Mouse (Mus musculus) liver, embryonic 13.5 days (tissue): ENCODE results near the gene Hist1h1d. TPM values are rescaled to one million over a fixed set of nuclear protein-coding genes. Genes with fewer than 3 reads are reported as not detected.
"Not testable (repeated sequence)": the region's sequence is repeated elsewhere in the genome, so short reads cannot be mapped to it uniquely, and the experiment has no call there.

Experiments used
- ATAC-seq: fragments of 200-750 bp; cut with Nextera tagmentation; 2 replicates; pipeline ENCODE4 v1.8.0; 2017; ENCODE audit warnings: low read depth, mild to moderate bottlenecking, moderate number of reproducible peaks, moderate library complexity
- DNase-seq: peaks from one replicate; pipeline ENCODE4 v3.0.0; 2022
- H3K27ac ChIP-seq: fragments of 300-500 bp; sonication (generic); 2 replicates; pipeline ENCODE4 v1.5.1; 2015; ENCODE audit warnings: moderate library complexity, mild to moderate bottlenecking, inconsistent platforms
- H3K27me3 ChIP-seq: fragments of 300-500 bp; sonication (generic); 2 replicates; pipeline ENCODE4 v1.6.1; 2015; ENCODE audit warnings: mild to moderate bottlenecking, inconsistent platforms
- H3K36me3 ChIP-seq: fragments of 300-500 bp; sonication (generic); 2 replicates; pipeline ENCODE4 v1.6.1; 2015; ENCODE audit warnings: mild to moderate bottlenecking, inconsistent platforms
- H3K4me1 ChIP-seq: fragments of 300-500 bp; sonication (generic); replicated peaks from 2 replicates; pipeline ENCODE4 v1.6.1; 2015; ENCODE audit warnings: inconsistent platforms
- H3K4me2 ChIP-seq: fragments of 300-500 bp; sonication (generic); 2 replicates; pipeline ENCODE4 v1.6.1; 2015; ENCODE audit warnings: inconsistent platforms, mild to moderate bottlenecking, moderate library complexity
- H3K4me3 ChIP-seq: fragments of 300-500 bp; sonication (generic); replicated peaks from 2 replicates; pipeline ENCODE4 v1.5.1; 2015; ENCODE audit warnings: mild to moderate bottlenecking, inconsistent platforms
- H3K9ac ChIP-seq: fragments of 300-500 bp; sonication (generic); 2 replicates; pipeline ENCODE4 v1.6.1; 2015; ENCODE audit warnings: mild to moderate bottlenecking, inconsistent platforms
- H3K9me3 ChIP-seq: fragments of 300-500 bp; sonication (generic); replicated peaks from 2 replicates; pipeline ENCODE4 v1.6.1; 2016; ENCODE audit warnings: inconsistent platforms
- WGBS: fragments of 180-500 bp; shearing (Covaris S2); methylation state at CpG from one replicate; pipeline ENCODE4 v1.1.7; 2015; ENCODE audit not compliant: insufficient replicate concordance; 5-methylcytosine and 5-hydroxymethylcytosine counted together
- polyA plus RNA-seq: library from polyadenylated mRNA; unstranded; fragments of >200 nt; fragmentation: Nextera tagmentation; extraction: Ambion mirVana; gene quantifications from 2 replicates; pipeline ENCODE4 v1.2.1, GENCODE M21; 2015

Gene Hist1h1d
- polyA plus RNA-seq, 1 experiment from 2014 or later, result 0.93 TPM

DNA sequence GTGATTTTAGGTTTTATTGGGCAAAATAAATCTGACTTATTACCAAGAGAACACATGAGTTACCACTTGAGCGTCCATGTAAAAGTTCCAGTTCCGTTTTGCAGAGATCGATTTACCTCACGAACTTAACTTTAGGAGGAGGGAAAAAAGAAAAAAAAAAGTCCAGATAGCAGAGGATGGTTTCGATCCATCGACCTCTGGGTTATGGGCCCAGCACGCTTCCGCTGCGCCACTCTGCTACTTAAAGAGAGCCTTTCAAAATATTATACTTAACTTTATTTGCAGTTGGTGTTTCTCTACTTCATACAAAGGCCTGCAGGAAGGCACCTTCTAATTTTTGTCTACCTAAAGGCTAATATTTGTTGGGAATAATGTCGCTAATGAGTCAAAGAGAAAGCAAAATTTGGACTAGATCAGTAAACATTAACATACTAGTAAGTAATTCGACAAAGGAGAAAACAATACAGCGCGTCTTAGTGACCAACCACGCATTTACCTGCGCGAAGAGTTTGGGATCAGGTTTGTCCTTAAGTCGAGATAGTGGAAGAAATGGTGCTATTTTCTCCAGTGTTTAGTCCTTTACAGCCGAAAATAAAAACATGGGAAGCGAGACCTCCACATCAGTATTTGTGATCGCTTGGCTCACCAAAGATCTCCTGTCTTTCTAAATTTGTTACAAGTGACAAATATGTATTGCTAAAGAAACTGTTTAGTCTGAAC is 22.7 kb upstream of the Hist1h1d start:
- no peak for ATAC-seq
- H3K4me3 ChIP-seq, result peak overlapping the region; percentile 63
- H3K27ac ChIP-seq, result peak overlapping the region; percentile 98
- WGBS, result under 1% methylated on average over 20 of the region's 20 CpGs
- no peaks in the 10 kb centered on the region for H3K9me3 ChIP-seq
- peak overlapping the region; percentile 84 for H3K9ac ChIP-seq
- peaks cover 51% of the 10 kb centered on the region for H3K4me1 ChIP-seq
- H3K4me2 ChIP-seq, result peak overlapping the region; percentile 65
- H3K36me3 ChIP-seq, result no peaks in the 10 kb centered on the region
- peak; percentile 72 for DNase-seq
- no peaks in the 10 kb centered on the region for H3K27me3 ChIP-seq

DNA sequence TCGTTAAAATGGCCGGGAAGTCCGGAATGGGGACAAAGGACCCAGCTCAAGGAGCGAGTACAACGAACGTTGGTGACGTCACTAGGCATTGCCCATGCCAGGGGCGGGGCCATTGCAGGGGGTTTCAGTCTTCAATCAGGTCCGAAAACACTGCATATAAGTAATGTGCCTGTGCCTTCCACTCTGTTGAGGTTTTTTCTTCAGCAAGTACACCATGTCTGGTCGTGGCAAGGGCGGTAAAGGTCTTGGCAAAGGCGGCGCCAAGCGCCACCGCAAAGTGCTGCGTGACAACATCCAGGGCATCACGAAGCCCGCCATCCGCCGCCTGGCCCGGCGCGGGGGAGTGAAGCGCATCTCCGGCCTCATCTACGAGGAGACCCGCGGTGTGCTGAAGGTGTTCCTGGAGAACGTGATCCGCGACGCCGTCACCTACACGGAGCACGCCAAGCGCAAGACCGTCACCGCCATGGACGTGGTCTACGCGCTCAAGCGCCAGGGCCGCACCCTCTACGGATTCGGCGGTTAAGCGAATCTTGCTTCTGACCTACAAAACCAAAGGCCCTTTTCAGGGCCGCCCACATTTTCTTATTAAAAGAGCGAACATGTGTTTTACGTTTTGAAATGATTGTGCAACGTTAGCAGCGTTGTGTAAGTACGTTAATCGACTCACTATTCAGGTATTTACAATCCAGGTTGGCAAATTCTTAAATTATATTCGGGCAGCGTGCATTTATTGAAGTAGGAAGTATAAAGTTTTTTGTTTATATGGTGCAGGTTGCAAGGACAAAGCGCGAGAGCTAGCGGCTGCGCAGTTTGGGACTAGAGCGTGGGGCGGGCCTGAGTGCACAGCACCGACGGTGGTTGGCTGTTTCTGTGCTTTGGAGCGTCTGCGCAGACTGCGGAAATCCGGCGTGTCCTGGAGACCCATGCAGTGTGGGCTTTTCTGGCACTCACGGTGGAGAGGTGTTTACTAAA is 21.9 kb upstream of the Hist1h1d start, which contains the start of gene Hist1h4h:
Gene Hist1h4h (plus strand): TSS at position 150 of the 975 bp plus-strand sequence.
- under 1% methylated on average over 61 of the region's 70 CpGs for WGBS
- H3K4me2 ChIP-seq, result peak within 1 kb of the TSS; percentile 65
- H3K36me3 ChIP-seq, result no peaks in the 10 kb centered on the region
- ATAC-seq (peak; percentile 63), DNase-seq (peak; percentile 96)
- H3K9ac ChIP-seq, result peak within 1 kb of the TSS; percentile 84
- peak within 1 kb of the TSS; percentile 98 for H3K27ac ChIP-seq
- H3K9me3 ChIP-seq, result no peaks in the 10 kb centered on the region
- peaks cover 42% of the 10 kb centered on the region for H3K4me1 ChIP-seq
- peak within 1 kb of the TSS; percentile 63 for H3K4me3 ChIP-seq
- H3K27me3 ChIP-seq, result no peaks in the 10 kb centered on the region

DNA sequence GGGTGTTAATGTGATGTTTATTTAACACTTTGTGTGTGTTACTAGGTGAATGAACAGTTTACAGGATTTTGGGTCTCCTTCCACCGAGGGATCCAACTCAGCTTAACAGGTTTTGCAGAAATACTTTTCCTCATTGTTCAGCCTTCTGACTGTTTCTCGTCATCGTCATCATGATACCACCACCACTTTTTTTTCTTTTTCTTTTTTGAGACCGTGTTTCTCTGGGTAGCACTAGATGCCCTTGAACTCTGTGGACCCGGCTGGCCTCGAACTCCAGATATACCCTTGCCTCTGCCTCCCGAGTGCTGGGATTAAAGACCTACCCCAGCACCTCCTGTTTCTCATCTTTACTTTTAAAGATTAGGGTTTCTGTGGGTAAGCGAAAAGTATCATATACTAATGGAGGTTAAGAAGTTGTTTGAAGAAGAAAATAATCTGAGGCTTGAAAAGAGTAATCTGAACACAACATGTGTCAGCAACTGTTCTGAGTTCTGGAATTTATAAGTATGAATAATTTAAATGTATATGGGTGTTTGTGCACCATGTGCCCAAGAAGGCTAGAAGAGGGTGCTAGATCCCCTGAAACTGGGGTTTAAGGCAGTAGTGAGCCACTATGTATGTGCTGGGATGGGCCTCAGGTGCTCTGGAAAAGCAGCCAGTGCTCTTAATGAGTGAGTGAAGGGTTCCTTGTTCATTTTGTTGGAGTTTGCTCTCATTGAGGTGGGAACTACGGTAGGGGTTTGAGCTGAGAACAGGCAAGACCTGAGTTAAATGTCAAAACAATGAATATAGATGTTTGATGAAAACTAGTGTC is 20.6 kb upstream of the Hist1h1d start:
- H3K36me3 ChIP-seq, result no peaks in the 10 kb centered on the region
- peaks cover 42% of the 10 kb centered on the region for H3K4me1 ChIP-seq
- WGBS, result 13% methylated on average over 9 of the region's 9 CpGs
- H3K27me3 ChIP-seq, result no peaks in the 10 kb centered on the region
- no peaks in the 10 kb centered on the region for H3K9me3 ChIP-seq
- peak overlapping the region; percentile 98 for H3K27ac ChIP-seq
- peak overlapping the region; percentile 84 for H3K9ac ChIP-seq
- ATAC-seq (no peak), DNase-seq (no peak)
- H3K4me3 ChIP-seq, result peak overlapping the region; percentile 63
- H3K4me2 ChIP-seq, result peak overlapping the region; percentile 65

- WGBS, result under 1% methylated on average over 31 of the region's 53 CpGs
- peak within 1 kb of the TSS; percentile 65 for H3K4me2 ChIP-seq
- peak within 1 kb of the TSS; percentile 84 for H3K9ac ChIP-seq
- DNase-seq (peak; percentile 83), ATAC-seq (peak; percentile 49)
- H3K36me3 ChIP-seq, H3K27me3 ChIP-seq, H3K9me3 ChIP-seq: not testable (repeated sequence)
- peak within 1 kb of the TSS; percentile 98 for H3K27ac ChIP-seq
- peaks cover 50% of the 10 kb centered on the region for H3K4me1 ChIP-seq
- peak within 1 kb of the TSS; percentile 63 for H3K4me3 ChIP-seq
These were observed 19.3 kb upstream of the Hist1h1d start, which contains the start of gene Hist1h2af for GRCm38 (mm10) chr13:23533560-23534367. Gene Hist1h2af, plus strand, starts transcription at chr13:23533906.

DNA sequence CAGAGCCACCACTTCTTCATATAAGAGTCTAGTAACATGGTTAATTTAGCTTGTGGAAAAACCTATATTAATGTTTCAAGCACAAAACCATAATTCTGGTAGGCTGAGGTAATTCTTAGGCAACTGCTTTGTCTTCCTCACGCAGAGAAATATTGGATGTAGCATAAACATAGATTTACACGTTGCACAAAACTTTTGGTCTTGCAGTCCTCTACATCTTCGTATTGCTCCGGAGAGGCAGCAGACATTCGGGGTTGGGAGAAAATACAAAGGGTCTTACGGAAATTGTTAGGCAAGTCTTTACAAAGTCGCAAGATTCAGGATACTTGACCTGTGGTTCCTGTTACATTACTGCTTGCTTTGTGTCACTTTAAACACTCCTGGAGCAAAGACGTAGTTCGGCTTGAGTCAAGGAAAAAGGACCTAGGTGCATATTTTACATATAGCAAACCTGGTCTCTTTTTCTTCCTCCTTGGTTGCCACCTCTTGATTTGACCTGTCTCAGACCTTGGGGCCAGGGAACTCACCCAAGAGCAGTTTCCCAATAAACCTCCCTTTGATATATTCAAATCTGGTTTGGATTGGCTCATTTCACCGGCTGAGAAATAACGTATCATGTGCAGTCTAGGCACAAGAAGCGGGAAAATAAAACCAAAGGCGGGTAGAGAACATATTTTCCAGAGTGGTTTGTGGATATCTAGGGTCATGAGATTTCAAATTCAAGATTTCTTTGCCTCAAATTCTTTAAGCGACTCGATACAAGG is 18.5 kb upstream of the Hist1h1d start:
- peak overlapping the region; percentile 84 for H3K9ac ChIP-seq
- H3K4me2 ChIP-seq, result peak overlapping the region; percentile 65
- H3K27ac ChIP-seq, result peak overlapping the region; percentile 98
- ATAC-seq (peak; percentile 28), DNase-seq (peak; percentile 65)
- WGBS, result under 1% methylated on average over 15 of the region's 15 CpGs
- no peaks in the 10 kb centered on the region for H3K9me3 ChIP-seq
- H3K4me1 ChIP-seq, result peaks cover 48% of the 10 kb centered on the region
- no peaks in the 10 kb centered on the region for H3K27me3 ChIP-seq
- no peaks in the 10 kb centered on the region for H3K36me3 ChIP-seq
- peak overlapping the region; percentile 63 for H3K4me3 ChIP-seq

- Histone ChIP-seq H3K4me2 (peak within 1 kb of the TSS; percentile 65), H3K27ac (peak within 1 kb of the TSS; percentile 98), H3K4me1 (peaks cover 47% of the 10 kb centered on the region), H3K9ac (peak within 1 kb of the TSS; percentile 84), H3K4me3 (peak within 1 kb of the TSS; percentile 63)
- not testable (repeated sequence) for H3K36me3 ChIP-seq, H3K27me3 ChIP-seq, H3K9me3 ChIP-seq
- DNase-seq (peak; percentile 93), ATAC-seq (peak; percentile 85)
- under 1% methylated on average over 52 of the region's 62 CpGs for WGBS
These were observed 17.7 kb upstream of the Hist1h1d start, which contains the start of gene Hist1h3g for GRCm38 (mm10) chr13:23535137-23536075. Gene Hist1h3g, plus strand, starts transcription at chr13:23535422.

DNA sequence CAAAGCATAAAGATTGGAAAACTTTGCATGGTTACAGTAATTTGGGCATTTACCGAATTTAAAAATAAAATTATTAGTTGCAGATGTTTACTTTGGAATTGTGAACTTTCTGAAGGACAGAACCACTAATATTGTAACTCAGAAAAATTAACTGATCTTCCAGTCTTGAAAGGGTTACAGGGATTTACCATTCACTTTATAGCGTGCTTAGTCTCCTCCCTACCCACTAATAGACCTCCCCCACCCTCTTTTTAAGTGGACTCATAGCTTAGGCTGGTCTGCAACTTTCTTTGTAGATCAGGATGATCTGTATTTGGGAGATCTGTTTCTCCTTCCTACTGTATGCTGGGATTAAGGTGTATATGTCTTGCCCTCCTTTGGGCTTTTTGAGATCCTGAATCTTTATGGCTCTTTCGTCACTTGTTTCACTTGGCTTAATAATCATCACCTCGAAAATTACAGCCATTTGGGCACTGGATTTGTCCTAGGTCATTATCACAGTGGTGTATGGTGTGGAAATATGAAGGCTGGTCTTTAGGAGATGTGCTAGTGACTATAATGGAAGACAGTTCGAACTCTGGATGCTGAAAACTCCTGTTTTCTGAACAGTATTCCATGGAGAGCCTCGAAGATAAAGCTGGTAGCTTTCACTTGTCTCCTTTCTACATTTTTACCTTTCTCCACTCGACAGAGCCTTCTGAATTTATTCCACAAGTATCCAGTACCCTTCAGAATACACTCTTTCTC is 16.8 kb upstream of the Hist1h1d start:
- Histone ChIP-seq H3K4me2 (peak overlapping the region; percentile 65), H3K27me3 (no peaks in the 10 kb centered on the region), H3K27ac (peak overlapping the region; percentile 98), H3K9ac (peak overlapping the region; percentile 84), H3K4me3 (peak overlapping the region; percentile 63), H3K9me3 (no peaks in the 10 kb centered on the region), H3K4me1 (peaks cover 52% of the 10 kb centered on the region), H3K36me3 (no peaks in the 10 kb centered on the region)
- DNase-seq (no peak), ATAC-seq (no peak)
- WGBS, result 14% methylated on average over 7 of the region's 7 CpGs

DNA sequence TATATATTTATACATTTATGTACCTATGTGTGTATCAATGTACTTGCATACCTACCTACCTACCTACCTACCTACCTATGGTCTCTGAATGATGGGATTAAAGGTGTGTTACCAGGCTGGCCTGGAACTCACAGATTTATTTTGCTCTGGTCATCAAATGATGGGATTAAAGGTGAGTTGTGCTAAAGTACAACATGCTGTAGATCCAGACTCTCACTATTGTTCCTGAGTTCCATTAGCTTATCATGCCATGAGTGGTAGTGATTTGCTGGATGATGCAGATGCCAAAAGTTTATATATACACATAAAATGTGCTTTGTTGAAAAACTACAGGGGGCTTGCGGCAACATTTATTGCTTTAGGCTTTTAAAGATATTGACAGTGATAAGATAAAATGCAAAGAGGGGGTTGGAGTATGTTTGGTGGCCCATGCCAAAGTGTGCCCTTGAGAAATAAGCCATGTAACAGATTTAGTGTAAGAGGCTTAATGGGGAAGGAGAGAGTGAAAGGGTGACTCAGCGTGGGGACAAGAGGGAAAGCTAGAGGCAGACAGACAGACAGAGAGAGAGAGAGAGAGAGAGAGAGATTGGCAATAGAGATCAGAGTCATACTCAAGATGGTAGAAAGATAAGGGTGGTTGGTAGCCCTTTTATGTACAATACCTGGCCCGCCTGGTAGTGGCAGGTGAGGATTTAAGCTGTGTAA is 15.9 kb upstream of the Hist1h1d start:
- ATAC-seq (no peak), DNase-seq (no peak)
- Histone ChIP-seq H3K4me3 (peak overlapping the region; percentile 63), H3K9ac (peak overlapping the region; percentile 84), H3K36me3 (no peaks in the 10 kb centered on the region), H3K27me3 (no peaks in the 10 kb centered on the region), H3K9me3 (no peaks in the 10 kb centered on the region), H3K4me1 (peaks cover 51% of the 10 kb centered on the region), H3K4me2 (peak overlapping the region; percentile 65), H3K27ac (peak overlapping the region; percentile 98)
- WGBS, result 62% methylated on average over 3 of the region's 3 CpGs
